Mouse (Mus musculus) cerebellum, adult 2 months (tissue): ENCODE measurements around the gene Eif4ebp2.

ENCODE experiments used
- CTCF ChIP-seq: fragments of 200-500 bp; IDR thresholded peaks from 2 replicates; pipeline ENCODE4 v1.5.1; 2011; ENCODE audit warnings: low read depth, mild to moderate bottlenecking, control low read depth, low read length, moderate library complexity, borderline replicate concordance; ENCODE audit not compliant: insufficient read depth
- POLR2A ChIP-seq: fragments of 200-500 bp; IDR thresholded peaks from 2 replicates; pipeline ENCODE4 v1.6.1; 2011; ENCODE audit warnings: low read length, control low read depth, borderline replicate concordance; ENCODE audit not compliant: insufficient read depth

GRCm38 (mm10) chr10:61491573-61491972 is 39.1 kb upstream of the Eif4ebp2 start:
- TF ChIP-seq POLR2A, result no peak
- TF ChIP-seq CTCF, result no peak
